Mouse (Mus musculus) c-Kit-positive CD71-positive TER-119-negative erythroid progenitor cells, embryonic 14.5 days (primary cell): ENCODE results near the gene Cfap100.

Experiments
- DNase-seq: peaks from one replicate; pipeline ENCODE4 v3.0.0-alpha.2; 2013; ENCODE audit warnings: low read depth

The Cfap100 gene

DNA sequence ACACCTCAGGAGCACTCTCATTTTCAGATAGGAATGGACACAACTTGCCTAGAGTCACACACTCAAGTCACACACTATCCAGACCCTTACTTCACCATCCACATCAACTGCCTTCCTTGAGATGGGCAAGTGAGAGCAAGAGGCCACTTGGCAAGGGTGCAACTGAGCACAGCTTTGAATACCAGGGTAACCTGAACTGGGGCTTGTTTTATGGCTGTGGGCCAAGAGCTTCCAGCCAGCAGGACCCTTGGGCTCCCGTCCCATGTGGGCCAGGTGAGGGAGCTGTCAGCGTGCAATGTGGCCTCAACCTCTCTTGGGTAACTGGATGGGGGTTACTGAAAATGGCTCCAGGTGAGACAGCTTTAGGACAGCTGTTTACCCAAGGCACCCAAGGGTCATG lies 28.8 kb upstream of the Cfap100 start:
- no peak for DNase-seq

- DNase-seq, result no peak
Observed at GRCm38 (mm10) chr6:90453751-90454150, 25.2 kb upstream of the Cfap100 start.

DNA sequence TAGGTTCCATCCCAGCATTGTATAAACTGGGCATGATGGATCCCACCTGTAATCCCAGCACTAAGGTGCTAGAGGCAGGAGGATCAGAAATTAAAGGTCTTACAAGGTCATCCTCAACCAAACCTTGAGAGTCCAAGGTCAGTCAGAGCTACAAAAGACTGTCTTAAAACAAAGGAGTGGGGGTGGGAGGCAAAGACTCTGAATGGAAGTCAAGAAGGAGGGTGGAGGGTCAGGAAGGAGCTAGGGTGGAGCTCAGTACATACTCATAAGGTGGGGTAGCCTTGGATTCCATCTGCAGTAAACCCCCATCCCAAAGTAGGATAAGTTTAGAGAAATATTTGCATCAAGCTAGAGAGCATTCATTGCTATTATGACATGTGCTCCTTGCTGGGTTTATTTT lies 24.0 kb upstream of the Cfap100 start:
- no peak for DNase-seq

DNA sequence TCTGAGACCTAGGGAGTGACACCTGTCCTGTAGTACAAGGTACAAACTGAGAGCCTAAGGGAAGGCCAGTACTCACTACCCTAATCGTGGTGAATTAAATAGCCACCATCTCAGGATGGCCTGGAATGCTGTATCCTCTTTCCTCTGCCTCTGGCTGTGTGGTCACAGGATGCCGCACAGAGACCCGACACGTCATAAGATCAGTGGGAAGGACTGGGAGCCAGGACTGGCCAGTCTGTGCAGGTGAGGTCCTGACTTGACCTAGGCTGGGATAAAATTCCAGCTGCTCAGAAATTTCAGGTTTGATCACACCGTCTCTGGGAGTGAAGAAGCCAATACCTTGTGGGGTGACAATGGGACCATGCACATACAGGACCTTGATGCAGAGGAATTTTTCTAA lies 22.9 kb upstream of the Cfap100 start:
- DNase-seq, result no peak

DNA sequence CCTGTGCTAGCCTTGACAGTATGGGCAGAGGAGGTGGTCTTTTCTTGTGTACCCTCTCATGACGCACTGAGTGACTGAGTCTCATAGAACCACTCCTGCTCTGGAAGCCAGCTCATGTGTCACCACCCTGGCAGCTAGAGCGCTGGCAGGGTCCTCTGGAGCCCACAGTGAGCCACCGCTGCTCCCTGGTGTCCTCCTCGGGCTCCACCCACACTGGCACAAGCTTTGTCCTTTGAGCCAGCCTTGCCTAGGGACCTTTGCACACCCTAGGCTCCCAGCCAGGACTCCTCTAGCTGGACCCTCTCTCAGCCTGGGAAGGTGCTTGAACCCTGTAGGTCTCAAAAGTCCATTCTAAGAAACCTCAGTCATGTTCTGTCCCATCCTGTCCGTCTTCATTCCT lies 22.1 kb upstream of the Cfap100 start:
- no peak for DNase-seq

GRCm38 (mm10) chr6:90450179-90450578 lies 21.6 kb upstream of the Cfap100 start:
- peak; percentile 27 for DNase-seq

DNA sequence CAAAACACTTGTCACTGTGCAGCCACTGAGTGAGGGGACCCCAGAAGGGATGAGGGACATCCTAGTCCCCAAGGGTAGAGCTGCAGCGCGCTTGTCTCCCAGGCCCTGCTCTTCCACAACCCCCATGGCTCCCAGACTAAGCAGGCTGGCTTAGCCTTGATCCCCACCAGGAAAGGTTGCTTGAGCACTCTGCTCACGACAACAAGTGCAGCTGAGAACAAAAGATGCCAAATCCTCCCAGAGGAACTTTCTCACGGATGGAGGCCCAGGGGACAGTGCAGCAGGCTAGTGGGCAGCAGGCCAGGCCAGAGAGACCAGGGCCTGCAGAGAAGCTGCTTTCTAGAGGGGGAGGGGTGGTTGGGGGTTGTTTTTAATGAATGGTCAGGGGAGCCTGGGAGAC lies 18.3 kb upstream of the Cfap100 start:
- DNase-seq, result no peak

GRCm38 (mm10) chr6:90437041-90437440 lies 8.4 kb upstream of the Cfap100 start:
- DNase-seq, result no peak

- DNase-seq, result no peak
Observed at GRCm38 (mm10) chr6:90436192-90436907, 7.8 kb upstream of the Cfap100 start.

DNA sequence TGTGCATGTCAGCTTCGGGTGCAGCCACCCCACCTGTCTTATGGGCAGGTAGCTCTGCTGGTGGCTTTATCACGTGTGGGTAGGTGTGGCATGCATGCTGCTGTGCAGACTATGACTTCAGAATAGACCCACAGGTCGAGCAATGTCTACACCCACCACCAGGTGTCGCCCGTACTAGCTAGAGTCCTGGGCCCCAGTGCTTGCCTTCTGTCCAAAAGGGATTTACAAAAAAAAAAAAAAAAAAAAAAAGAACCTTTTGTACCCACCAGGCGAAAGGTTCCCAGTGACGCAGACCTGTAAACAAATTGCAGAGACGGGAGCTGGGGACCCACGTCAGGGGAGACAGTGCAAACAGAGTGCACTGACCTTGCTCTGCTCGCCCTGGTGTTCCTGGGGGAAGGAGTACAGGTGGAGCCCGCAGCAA lies 6.6 kb upstream of the Cfap100 start:
- DNase-seq, result peak; percentile 21

DNA sequence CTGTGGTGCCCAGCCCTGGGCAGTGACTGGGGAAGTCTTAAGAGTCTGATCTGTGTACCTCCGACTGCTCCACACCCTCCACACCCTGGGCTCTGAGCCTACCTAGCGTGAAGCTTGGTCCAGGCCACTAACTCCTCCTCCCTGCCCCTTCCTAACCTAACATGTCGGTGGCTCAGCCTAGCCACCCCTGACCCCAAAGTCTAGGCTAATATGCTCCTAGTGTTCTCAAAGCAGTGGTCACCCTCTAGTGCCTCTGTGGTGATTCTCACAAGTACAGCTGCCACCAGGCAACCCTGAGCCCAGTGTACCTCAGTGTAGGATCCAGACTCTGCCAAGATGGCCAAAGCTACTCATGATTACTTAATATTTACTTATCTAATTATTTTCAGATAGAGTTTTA lies 6.1 kb upstream of the Cfap100 start:
- DNase-seq, result no peak

DNA sequence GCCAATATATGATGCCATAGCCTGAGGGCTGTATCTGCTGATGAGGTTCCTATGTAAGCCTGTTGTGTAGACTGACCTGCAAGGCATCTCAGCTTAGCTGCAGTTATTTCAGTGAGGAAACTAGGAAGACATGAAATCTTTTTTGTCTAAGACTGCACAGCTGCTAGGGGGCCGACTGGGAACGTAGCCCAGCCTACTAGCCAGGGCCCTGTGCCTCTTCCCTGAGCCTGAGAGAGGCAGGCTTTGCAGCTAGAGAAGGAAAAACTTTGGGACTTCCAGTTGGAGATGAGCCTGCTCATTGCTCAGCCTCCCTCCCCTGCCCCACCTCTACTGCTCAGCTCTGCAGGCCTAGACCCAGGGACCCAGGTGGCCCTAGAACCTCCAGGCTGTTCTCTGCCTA lies 2.9 kb upstream of the Cfap100 start:
- no peak for DNase-seq

- DNase-seq, result no peak
Observed at GRCm38 (mm10) chr6:90429911-90430310, 1.3 kb upstream of the Cfap100 start.

GRCm38 (mm10) chr6:90426003-90426402 lies 2.6 kb downstream of the Cfap100 start:
- DNase-seq, result no peak

DNA sequence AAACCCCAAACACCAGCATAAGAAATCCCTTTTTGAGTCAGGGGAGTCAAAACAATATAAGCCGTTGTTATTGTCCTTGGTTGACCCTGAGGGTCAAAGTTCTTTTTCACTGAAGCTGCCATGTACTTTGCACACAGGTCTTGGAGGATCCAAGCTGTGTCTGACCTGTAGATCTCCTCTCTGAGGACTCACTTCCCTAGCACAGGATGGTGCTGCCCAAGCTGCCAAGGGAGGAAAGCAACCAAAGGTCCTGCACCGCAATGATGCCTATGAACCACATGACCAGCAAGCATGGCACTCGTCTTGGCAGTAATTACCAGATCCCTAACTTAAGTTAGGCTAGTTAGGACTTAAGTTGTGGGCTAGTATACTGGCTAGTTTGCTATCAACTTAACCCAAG lies 3.2 kb downstream of the Cfap100 start:
- DNase-seq, result no peak

GRCm38 (mm10) chr6:90422565-90422964 lies 6.0 kb downstream of the Cfap100 start:
- DNase-seq, result peak; percentile 67

- no peak for DNase-seq
Observed at GRCm38 (mm10) chr6:90411926-90412325, 16.7 kb downstream of the Cfap100 start.

- no peak for DNase-seq
Observed at GRCm38 (mm10) chr6:90410972-90411371, 17.6 kb downstream of the Cfap100 start.

DNA sequence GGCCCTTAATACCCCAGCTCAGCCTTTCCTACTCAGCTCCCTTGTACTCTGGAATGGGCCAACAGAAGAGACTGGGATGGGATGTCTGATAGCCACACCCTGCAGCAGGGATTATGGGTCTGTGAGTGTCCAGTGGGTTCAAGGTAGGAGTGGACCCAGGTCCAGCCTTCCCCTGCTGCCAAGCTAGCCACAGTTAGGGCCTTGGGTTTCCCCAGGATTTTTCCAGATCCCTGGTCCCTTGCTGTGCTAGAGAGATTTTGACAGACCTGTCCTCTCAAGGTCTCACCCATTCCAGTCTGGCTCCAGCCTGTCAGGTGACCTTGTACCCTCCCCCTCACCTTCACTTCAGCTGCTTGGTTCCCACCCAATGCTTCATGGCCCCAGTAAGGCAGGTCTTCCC lies 20.0 kb downstream of the Cfap100 start:
- no peak for DNase-seq

DNA sequence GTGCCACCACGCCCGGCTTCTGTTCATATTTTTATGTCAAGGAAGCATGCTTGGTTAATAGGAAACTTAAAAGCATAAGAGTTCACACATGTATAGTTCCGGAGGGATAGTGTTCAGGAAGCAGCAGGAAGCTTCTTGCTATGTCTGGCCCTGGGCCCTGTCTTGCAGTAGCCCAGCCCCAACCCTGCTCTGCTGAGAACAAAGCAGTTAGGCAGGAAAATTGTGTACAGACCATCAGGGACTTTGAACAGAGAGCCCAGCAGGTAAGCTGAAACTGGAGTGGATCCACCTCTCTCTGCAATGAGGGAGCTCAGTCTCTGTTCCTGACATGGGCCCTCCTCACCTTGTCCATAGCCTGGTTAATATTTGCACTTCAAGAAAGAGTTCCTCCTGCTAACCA lies 31.3 kb downstream of the Cfap100 start:
- no peak for DNase-seq

GRCm38 (mm10) chr6:90395751-90396150 lies 32.8 kb downstream of the Cfap100 start:
- DNase-seq, result no peak

DNA sequence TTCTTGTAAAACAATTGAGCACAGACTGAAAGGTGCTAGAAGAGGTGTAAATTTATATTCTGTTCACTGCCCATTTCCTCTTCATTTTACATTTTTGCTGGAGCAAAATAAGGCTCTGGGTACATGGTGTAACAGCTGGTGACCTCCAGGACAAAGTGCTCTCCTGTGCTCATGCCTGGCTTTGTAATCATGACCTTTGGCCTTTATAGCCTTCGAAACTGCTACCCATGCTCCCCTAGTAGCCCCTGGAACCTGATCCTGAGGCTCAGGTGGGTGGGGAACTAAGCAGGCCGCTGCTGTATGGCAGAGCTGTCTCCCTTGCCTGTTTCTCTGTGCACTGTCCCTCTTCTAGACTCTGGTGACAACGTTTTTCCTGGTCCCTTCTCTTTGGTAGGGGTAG lies 34.6 kb downstream of the Cfap100 start:
- no peak for DNase-seq

GRCm38 (mm10) chr6:90390629-90391028 lies 38.0 kb downstream of the Cfap100 start:
- no peak for DNase-seq

DNA sequence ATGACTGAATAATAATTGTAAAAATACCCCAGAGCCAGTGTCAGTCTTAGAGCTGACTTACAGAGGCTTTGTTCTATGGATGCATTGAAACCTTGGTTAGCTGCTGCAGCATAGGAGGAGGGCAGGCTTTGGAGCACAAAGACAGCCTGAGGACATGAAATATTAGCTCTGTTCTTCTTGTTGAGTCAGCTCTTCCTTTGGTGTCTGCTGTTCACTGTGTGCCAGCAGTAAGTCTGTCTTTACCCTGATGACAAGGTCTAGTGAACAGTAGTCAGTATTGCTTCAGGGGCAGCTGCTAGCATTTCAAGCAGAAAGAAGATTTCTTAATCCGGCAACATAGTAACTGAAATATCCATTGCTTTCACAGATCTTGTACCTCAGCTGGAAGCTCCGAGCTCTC lies 47.1 kb downstream of the Cfap100 start:
- no peak for DNase-seq

GRCm38 (mm10) chr6:90377708-90378107 lies 50.9 kb downstream of the Cfap100 start:
- DNase-seq, result no peak
